Mouse (Mus musculus): ENCODE results near the gene Ndufa1. TPM values are rescaled to one million over a fixed set of nuclear protein-coding genes. Genes with fewer than 3 reads are reported as not detected.
"Not testable (repeated sequence)": the region's sequence is repeated elsewhere in the genome, so short reads cannot be mapped to it uniquely, and the experiment has no call there.

Ndufa1 gene
- 695 and 780 TPM in 2 replicates for polyA plus RNA-seq (2012; rRNA removed)

DNA sequence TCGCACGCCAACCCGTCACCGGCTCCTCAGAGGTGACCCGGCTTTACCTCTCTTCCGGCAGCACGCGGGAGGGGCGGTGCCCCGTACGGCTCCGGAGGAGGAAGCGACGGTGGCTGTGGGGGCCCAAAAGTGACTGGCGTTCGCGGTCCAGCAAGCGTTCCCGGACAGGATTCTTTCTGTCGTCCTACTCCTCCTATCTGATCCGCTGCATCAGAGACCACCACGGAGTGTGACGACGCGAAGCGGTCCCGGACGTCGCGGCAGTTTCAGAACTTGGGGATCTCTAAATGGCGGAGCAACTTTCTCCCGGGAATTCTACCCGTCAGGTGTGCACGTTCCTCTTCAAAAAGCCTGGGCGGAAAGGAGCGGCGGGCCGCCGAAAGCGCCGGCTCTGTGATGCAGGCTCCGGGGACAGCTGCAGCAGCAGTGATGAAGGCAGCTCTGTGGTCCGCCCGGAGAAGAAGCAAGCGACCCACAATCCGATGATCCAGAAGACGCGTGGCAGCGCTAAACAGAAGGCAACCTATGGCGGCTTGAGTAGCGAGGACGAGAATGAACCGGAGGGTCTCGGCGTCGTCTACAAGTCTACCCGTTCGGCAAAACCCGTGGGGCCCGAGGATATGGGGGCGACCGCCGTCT lies at the start of gene Ndufa1, which contains the start of gene Rnf113a1:
TSS of gene Ndufa1 (minus strand) at position 59 of the 639 bp plus-strand sequence.
TSS of gene Rnf113a1 (plus strand) at position 141 of the 639 bp plus-strand sequence.
- DNase-seq (ENCODE audit: low read depth): no peak

DNA sequence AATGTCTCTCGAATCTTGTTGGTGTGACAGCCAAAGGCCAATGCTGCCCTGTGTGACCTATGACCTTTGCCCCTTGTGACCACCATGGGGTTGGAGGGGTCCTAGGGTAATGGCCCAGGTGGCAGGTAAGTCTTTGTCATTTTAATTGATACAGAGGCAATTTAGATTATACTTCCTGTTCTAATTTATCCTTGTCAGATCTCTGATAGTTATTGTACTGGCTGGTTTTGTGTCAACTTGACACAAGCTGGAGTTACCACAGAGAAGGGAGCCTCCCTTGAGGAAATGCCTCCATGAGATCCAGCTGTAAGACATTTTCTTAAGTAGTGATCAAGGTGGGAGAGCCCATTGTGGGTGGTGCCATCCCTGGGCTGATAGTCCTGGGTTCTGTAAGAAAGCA lies 31.2 kb upstream of the Ndufa1 start, which contains the start of gene Rhox1:
TSS of gene Rhox1 (minus strand) at position 101 of the 400 bp plus-strand sequence.
- DNase-seq (ENCODE audit: low read depth): not testable (repeated sequence)

DNA sequence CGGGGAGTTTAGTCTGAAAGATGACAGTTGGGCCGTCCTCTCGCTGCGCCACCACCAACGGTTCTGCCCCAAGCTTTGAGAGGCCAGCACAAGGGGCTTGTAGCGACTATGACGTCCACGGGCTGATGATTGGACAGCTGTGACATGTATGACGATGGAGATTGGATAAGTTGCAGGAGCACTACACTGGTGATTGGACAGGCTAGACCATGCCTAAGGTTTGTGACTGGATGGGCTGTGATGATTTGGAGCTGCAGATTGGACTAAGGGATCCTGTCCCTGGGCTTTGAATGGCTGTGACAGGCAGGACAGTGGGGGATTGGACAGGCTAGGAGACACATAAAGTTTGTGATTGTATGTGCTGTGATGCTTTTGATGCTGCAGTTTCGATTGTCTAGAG lies 20.0 kb upstream of the Ndufa1 start, which contains the start of gene Gm9:
TSS of gene Gm9 (minus strand) at position 101 of the 400 bp plus-strand sequence.
- no peak for DNase-seq (ENCODE audit: low read depth)

DNA sequence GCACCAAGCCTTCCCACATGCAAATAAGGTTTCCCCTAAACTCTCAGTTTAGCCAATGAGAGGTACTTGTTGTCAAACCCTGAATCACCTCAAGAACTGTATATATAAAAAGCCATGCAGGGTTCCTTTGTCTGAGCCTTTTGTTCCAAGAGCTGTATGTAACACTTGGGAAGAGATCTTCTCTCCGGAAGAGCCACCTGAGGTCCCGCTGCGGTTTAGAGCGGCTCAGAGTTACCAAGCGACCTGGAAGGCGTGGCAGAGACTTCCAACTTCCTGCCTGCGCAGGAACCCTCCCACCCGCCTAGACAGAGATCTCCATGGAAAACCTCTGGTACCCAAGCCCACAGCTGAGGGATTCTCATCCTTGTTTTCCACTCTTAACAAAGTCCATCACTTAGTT lies 7.7 kb upstream of the Ndufa1 start:
- DNase-seq (ENCODE audit: low read depth): no peak

DNA sequence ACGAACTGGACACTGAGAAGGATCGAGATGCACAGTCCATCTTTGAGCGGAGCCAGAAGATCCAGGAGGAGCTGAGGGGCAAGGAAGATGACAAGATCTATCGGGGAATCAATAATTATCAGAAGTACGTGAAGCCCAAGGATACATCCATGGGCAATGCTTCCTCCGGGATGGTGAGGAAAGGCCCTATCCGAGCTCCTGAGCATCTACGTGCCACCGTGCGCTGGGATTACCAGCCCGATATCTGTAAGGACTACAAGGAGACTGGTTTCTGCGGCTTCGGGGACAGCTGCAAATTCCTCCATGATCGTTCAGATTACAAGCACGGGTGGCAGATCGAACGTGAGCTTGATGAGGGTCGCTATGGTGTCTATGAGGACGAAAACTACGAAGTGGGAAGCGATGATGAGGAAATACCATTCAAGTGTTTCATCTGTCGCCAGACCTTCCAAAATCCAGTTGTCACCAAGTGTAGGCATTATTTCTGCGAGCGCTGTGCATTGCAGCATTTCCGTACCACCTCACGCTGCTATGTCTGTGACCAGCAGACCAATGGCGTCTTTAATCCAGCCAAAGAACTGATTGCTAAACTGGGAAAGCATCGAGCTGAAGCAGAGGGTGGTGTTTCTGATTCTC lies 899 bp upstream of the Ndufa1 start:
- no peak for DNase-seq (ENCODE audit: low read depth)

DNA sequence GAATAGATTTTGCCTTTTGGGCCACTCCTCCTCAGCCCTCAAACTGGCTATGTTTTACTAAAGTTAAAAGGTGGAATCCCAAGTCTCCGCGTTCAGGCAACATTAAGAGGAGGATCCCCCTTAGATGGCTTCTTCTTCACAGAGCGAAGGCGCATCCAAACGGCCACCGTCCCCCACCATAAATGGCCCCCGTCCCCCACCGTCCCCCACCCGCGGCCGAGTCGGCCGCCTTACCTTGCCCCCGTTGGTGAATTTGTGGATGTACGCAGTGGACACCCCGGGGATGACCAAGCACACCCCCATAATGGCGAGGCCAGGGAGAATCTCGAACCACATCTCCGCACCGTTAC lies 233 bp downstream of the Ndufa1 start:
- no peak for DNase-seq (ENCODE audit: low read depth)

DNA sequence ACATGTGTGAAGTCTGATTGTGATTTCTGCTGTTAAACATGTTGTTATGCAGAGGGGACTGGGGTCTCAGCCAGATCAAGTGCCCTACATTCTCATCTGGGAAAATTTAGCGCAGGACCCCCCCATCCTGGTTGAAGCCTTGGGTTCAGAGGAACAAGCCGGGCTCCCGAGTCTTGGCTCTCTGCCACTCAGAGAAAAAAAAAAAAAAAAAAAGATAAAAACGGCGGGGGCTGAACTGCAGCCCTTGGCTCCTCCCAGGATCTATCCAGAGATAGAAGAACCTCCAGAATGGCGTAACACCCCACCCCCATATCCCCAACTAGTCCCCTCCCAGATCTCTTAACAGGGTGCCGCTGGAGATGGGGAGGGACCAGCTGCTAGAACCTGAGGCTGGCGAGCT lies 6.6 kb downstream of the Ndufa1 start:
- not testable (repeated sequence) for DNase-seq (ENCODE audit: low read depth)

DNA sequence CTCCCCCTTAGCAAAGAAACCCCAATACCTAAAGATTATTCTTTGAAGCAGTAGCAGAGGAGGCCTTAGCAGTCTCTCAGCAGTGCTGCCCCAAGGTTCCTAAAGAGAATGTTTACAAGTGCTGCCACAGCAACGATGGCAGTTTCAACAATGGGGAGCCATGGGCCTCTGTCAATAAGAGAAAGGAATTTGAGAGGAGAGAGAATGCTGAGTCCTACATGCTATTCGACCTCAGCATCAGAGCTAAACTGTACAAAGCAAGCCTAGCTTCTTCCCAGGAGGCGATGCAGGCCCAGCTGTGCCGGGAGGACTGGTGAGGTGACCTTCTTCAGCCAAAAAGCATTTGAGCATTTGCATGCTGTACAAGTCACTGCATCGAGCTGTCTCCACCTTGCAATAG lies 22.2 kb downstream of the Ndufa1 start, which contains the start of gene Akap14:
TSS of gene Akap14 (minus strand) at position 101 of the 400 bp plus-strand sequence.
- no peak for DNase-seq (ENCODE audit: low read depth)

DNA sequence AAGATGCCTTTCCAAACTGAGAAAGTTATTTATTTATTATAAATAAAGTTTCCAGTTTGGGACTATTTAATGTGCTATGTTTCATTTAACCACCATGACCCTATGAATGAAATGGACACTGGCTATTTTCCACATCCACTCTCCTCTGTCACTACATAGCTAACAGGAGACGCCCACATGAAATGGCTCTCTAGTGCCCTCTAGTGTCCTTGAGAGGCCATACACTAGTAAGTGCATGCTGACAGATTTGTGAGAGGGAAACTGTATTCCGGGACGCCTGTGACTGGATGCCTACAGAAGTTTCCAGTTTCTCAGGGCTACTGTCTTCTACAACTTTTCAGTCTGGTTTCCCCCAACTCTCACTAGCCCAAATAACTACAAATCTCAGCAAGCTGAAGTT lies 23.9 kb downstream of the Ndufa1 start:
- no peak for DNase-seq (ENCODE audit: low read depth)

DNA sequence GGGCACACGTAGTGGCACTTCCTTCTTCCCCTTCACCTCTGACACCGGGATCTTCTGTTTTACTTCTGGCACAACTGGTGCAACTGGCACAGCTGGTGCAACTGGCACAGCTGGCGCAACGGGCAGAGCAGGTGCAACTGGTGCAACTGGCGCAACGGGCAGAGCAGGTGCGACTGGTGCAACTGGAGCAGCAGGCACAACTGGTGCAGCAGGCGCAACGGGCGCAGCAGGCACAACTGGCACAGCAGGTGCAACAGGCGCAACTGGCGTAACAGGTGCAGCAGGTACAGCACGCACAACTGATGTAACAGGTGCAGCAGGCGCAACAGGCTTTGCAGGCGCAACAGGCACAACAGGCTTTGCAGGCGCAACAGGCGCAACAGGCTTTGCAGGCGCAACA lies 27.8 kb downstream of the Ndufa1 start:
- no peak for DNase-seq (ENCODE audit: low read depth)

DNA sequence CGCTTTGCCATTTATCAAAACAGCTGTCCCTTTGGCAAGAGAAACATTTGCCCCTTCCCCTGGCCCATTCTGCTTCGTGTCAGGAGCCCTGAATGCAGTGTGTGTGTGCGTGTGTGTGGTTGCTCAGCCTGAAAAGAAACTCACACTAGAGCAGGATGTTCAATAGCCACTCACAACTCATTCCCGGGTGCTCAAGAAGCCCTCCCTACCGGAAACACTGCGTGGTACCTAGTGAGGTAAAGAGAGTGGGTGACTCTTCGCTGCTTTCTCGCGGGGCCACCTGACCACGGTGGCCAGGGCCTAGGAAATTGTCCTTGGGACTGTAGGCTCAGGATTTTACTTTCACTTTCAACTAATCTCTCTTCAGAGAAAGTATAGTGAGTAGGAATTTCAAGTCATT lies 29.8 kb downstream of the Ndufa1 start:
- no peak for DNase-seq (ENCODE audit: low read depth)

DNA sequence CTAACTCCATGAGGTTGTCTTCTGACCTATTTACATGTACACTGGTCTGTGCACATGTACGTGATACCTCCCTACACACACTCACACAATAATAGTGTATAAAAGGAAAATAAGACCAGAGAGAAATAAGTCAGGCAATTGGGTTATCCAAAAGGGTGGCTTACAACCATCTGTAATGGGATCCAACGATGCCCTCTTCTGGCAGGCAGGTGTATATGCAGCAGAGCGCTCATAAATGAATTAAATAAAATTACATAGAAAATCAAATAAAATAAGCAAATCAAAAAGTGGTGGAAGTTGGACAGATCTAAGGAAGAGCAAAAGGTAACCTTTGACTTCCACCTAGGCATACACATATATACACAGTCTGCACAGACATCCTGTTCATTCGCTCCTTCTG lies 33.1 kb downstream of the Ndufa1 start:
- no peak for DNase-seq (ENCODE audit: low read depth)

DNA sequence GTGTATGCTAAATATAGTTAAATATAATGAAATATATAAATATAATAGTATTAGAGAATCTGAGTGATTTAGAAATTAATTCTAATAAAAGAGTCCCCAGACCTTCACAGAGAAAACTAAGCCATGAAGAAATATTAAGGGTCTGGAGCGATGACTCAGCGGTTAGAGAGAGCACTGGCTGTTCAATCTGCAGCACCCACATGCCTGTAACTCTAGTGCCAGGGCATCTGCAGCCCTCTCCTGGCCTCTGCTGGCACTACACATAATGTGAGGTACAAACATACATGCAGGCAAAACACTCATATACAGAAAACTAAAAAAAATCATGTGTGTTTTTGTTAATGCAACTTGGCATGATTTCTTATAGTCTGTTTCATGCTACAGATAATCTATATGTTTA lies 46.0 kb downstream of the Ndufa1 start:
- DNase-seq (ENCODE audit: low read depth): no peak

DNA sequence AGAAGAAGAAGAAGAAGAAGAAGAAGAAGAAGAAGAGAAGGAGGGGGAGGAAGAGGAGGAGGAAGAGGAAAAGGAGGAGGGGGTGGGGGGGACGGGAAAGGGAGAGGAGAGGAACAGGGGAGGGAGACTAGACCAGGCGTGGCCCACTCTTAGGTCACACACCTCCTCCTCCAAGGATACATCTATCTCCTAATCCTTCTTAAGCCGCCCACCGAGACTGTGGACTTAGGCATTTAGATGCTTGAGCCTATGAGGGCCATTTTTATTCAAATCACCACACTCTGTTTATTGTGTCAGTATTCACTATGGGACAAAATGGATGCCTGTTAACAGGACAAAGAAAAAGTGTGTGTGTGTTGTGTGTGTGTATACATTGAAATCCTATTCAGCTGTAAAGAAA lies 46.5 kb downstream of the Ndufa1 start:
- not testable (repeated sequence) for DNase-seq (ENCODE audit: low read depth)

DNA sequence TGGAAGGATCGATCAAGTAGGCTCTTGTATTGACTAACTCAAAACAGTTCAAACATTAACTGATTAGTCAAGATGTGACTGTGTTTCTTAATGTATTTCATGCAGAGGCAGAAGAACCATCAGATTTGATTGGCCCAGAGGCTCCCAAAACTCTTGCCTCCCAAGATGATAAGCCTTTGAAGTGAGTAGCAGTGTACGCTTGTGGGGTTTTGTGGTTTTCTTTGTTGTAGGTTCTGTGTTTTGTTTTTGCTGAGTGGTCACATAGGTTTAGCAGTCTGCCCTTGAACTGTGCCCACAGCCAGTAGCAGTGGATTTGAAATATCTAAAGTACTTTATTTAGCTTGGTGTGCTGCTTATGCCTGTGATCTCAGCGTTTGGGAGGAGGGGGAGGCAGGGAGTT lies 49.2 kb downstream of the Ndufa1 start:
- no peak for DNase-seq (ENCODE audit: low read depth)

Other genes starting within 250 kb of the Ndufa1 start
- 4.5 and 5.2 TPM in 2 replicates for gene Sept6, start 199.4 kb downstream of the Ndufa1 start, polyA plus RNA-seq (2012; rRNA removed)
- gene Sowahd, start 142.3 kb downstream of the Ndufa1 start, polyA plus RNA-seq (2012; rRNA removed): 0.08 TPM in 1 of 2 replicates, not detected in the other
- gene Rpl39, start 105.8 kb downstream of the Ndufa1 start, polyA plus RNA-seq (2012; rRNA removed): 89.9 and 144 TPM in 2 replicates
- 6.3 and 7.8 TPM in 2 replicates for gene Upf3b, start 80.8 kb downstream of the Ndufa1 start, polyA plus RNA-seq (2012; rRNA removed)
- 1.9 and 2.6 TPM in 2 replicates for gene Nkap, start 64.4 kb downstream of the Ndufa1 start, polyA plus RNA-seq (2012; rRNA removed)
- gene Akap14, start 22.3 kb downstream of the Ndufa1 start, polyA plus RNA-seq (2012; rRNA removed): 0.05 and 0.27 TPM in 2 replicates
- gene Rnf113a1, start 82 bp upstream of the Ndufa1 start, polyA plus RNA-seq (2012; rRNA removed): 2.1 and 2.7 TPM in 2 replicates
- not detected in 2 replicates for gene Gm9, start 19.9 kb upstream of the Ndufa1 start, polyA plus RNA-seq (2012; rRNA removed)
- gene Rhox1, start 31.1 kb upstream of the Ndufa1 start, polyA plus RNA-seq (2012; rRNA removed): not detected in 2 replicates
- gene Rhox2a, start 53.8 kb upstream of the Ndufa1 start, polyA plus RNA-seq (2012; rRNA removed): not detected in 2 replicates
- gene Rhox3a, start 58.8 kb upstream of the Ndufa1 start, polyA plus RNA-seq (2012; rRNA removed): not detected in 2 replicates
- gene Rhox4a, start 74.2 kb upstream of the Ndufa1 start, polyA plus RNA-seq (2012; rRNA removed): not detected in 2 replicates
- not detected in 2 replicates for gene Rhox3a2, start 188.9 kb upstream of the Ndufa1 start, polyA plus RNA-seq (2012; rRNA removed)
- not detected in 2 replicates for gene Rhox4a2, start 199.7 kb upstream of the Ndufa1 start, polyA plus RNA-seq (2012; rRNA removed)
- not detected in 2 replicates for gene Rhox2b, start 220.9 kb upstream of the Ndufa1 start, polyA plus RNA-seq (2012; rRNA removed)
- gene Rhox4b, start 241.3 kb upstream of the Ndufa1 start, polyA plus RNA-seq (2012; rRNA removed): not detected in 2 replicates

Measured in gonadal fat pad, adult 2 months (tissue).